Mouse (Mus musculus) hindbrain, embryonic 12.5 days (tissue): ENCODE results near the gene Hyal2. TPM values are rescaled to one million over a fixed set of nuclear protein-coding genes. Genes with fewer than 3 reads are reported as not detected.

Experiments
- ATAC-seq: fragments of 200-750 bp; cut with Nextera tagmentation; 2 replicates; pipeline ENCODE4 v1.8.0; 2017; ENCODE audit warnings: moderate TSS enrichment; ENCODE audit not compliant: low FRiP score
- H3K27ac ChIP-seq: fragments of 300-500 bp; sonication (generic); 2 replicates; pipeline ENCODE4 v1.5.1; 2016; ENCODE audit warnings: mild to moderate bottlenecking
- H3K27me3 ChIP-seq: fragments of 300-500 bp; sonication (generic); 2 replicates; pipeline ENCODE4 v1.6.1; 2016; ENCODE audit warnings: mild to moderate bottlenecking
- H3K36me3 ChIP-seq: fragments of 300-500 bp; sonication (generic); 2 replicates; pipeline ENCODE4 v1.6.1; 2016; ENCODE audit warnings: mild to moderate bottlenecking
- H3K4me1 ChIP-seq: fragments of 300-500 bp; sonication (generic); 2 replicates; pipeline ENCODE4 v1.6.1; 2016
- H3K4me2 ChIP-seq: fragments of 300-500 bp; sonication (generic); replicated peaks from 2 replicates; pipeline ENCODE4 v1.6.1; 2016; ENCODE audit warnings: mild to moderate bottlenecking
- H3K4me3 ChIP-seq: fragments of 300-500 bp; sonication (generic); 2 replicates; pipeline ENCODE4 v1.5.1; 2016; ENCODE audit warnings: mild to moderate bottlenecking
- H3K9ac ChIP-seq: fragments of 300-500 bp; sonication (generic); 2 replicates; pipeline ENCODE4 v1.6.1; 2016; ENCODE audit warnings: mild to moderate bottlenecking, moderate library complexity
- H3K9me3 ChIP-seq: fragments of 300-500 bp; sonication (generic); replicated peaks from 2 replicates; pipeline ENCODE4 v1.6.1; 2016; ENCODE audit warnings: mild to moderate bottlenecking
- WGBS: fragments of 180-500 bp; shearing (Covaris S2); methylation state at CpG from one replicate; pipeline ENCODE4 v1.1.7; 2016; 5-methylcytosine and 5-hydroxymethylcytosine counted together
- polyA plus RNA-seq: library from polyadenylated mRNA; unstranded; fragments of >200 nt; fragmentation: Nextera tagmentation; extraction: Ambion mirVana; gene quantifications from 2 replicates; pipeline ENCODE4 v1.2.1, GENCODE M21; 2016

Hyal2 gene
- polyA plus RNA-seq, 1 experiment from 2014 or later: 105 TPM

DNA sequence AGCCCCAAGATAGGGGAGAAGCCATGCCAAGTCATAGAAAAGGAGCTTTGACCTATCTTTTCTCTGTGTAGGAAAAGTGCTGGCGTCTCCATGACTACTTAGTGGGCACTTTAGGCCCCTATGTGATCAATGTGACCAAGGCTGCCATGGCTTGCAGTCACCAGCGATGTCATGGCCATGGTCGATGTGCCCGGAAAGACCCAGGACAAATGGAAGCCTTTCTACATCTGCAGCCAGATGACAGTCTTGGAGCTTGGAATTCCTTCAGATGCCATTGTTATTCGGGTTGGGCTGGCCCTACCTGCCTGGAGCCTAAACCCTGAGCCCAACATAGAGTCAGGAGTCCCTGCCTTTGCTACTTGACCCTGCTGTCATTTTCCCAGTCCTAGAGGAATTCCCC lies 18.8 kb downstream of the Hyal2 start:
- Histone ChIP-seq H3K4me2 (no peak overlapping the region), H3K4me1 (peaks cover 18% of the 10 kb centered on the region), H3K9me3 (no peaks in the 10 kb centered on the region), H3K4me3 (no peak overlapping the region), H3K9ac (no peak overlapping the region), H3K36me3 (peaks cover 27% of the 10 kb centered on the region), H3K27me3 (no peaks in the 10 kb centered on the region), H3K27ac (no peak overlapping the region)
- WGBS: 91% methylated on average over 5 of the region's 5 CpGs
- no peak for ATAC-seq

DNA sequence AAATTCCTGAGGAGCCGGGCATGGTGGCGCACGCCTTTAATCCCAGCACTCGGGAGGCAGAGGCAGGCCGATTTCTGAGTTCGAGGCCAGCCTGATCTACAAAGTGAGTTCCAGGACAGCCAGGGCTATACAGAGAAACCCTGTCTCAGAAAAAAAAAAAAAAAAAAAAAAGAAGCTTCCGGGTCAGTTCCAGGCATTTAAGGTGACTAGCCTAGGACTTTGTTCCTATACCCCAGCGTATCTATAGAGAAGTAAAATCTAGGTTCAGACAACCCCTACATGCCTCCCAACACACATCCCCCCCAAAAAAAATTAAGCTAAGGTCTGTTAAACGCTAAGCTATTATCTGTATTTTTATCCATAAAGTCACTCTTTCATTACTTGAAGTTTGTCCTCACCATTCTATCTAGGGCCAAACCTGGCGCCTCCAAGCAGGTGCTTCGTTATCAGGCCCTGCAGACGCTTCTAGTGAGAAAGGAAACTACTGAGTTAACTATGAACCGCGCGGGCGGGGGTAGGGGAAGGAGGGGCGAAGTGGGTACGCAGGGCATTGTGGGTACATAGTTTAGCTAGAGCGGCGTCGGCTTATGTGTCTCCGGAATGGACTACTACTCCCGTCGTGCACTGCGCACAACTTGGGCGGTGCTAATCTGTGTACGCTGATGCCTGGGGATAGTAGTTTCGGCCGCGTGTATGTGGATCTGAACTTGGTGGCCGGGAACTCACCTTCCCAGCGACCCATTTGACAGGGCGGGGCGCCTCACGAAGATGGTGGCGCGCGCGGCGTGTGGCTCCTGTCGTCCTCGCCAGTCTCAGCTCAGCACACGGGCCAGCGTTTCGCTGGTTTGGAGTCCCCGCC lies 19.5 kb downstream of the Hyal2 start, which contains the start of gene Ifrd2:
TSS of gene Ifrd2 (plus strand) at position 669 of the 859 bp plus-strand sequence.
- Histone ChIP-seq H3K4me3 (peak within 1 kb of the TSS; percentile 60), H3K27ac (no peak within 1 kb of the TSS), H3K27me3 (no peaks in the 10 kb centered on the region), H3K4me1 (peaks cover 13% of the 10 kb centered on the region), H3K36me3 (peaks cover 34% of the 10 kb centered on the region), H3K9me3 (no peaks in the 10 kb centered on the region), H3K9ac (peak within 1 kb of the TSS; percentile 61), H3K4me2 (peak within 1 kb of the TSS; percentile 86)
- peak; percentile 98 for ATAC-seq
- WGBS: 14% methylated on average over 46 of the region's 46 CpGs

DNA sequence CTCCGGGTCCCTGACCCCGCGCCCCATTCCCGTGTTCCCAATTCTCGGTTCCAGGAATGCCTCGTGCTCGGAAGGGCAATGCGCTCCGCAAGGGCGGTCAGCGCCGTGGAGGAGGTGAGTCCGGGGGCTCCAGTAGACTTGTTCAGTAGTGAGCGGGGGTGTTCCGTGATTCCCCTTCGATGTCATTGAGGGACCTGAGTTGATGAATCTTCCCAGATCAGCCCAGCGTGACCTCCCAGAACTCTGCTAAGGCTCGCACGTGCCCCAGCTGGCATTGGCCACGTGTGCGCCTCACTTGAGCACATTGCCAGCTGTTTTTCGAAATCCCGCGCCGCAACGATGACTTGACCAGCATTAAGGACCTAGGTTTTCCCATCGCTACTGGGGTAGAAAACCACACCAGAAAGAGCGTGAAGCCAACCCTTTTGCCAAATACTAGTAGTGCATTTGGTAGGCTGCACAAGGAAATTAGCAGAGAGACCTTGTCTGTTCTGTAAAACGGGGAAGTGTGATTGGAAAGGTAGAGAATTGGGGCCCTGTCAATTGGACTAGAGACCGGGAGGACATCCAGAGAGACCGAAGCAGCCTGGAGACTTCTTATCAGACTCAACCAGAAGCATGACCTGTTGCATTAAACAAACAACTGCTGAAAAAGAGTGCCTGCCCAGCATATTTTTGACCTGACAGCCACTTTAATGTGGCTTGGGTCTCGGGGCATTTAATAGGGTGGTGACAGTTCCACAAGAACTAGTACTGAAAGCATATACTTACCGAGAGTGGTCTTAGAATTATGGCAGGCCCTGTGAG lies 20.3 kb downstream of the Hyal2 start:
- Histone ChIP-seq H3K4me1 (peaks cover 13% of the 10 kb centered on the region), H3K4me2 (peak overlapping the region; percentile 86), H3K9me3 (no peaks in the 10 kb centered on the region), H3K27ac (no peak overlapping the region), H3K9ac (peak overlapping the region; percentile 61), H3K4me3 (peak overlapping the region; percentile 60), H3K27me3 (no peaks in the 10 kb centered on the region), H3K36me3 (peaks cover 42% of the 10 kb centered on the region)
- WGBS: 7% methylated on average over 33 of the region's 33 CpGs
- ATAC-seq: no peak; the same call in 1 of the 2 replicates

DNA sequence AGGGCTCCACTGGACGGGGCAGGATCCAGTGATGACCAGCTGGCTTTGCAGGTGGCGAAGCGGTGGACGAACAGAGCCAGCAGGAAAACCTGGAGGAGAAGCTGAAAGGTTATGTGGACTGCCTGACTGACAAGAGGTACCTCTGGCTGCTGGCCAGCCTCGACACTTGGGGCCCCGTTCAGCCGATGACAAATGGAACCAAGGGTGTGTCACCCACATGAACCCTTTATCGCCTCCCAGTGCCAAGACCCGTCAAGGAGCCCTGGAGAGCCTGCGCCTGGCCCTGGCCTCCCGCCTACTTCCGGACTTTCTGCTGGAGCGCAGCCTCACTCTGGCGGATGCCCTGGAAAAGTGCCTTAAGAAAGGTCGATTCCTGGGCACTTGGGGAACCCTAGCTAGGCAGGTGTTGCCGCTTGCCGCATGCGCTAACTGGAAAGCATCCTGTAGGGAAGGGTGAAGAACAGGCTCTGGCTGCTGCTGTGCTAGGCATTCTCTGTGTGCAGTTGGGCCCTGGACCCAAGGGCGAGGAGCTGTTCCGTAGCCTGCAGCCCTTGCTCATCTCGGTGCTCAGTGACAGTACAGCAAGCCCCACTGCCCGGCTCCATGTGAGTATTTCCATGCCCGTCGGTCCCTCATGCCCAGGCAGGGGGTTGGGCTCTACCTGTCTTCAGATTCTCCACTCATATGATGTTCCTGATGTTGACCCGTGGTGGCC lies 22.5 kb downstream of the Hyal2 start:
- Histone ChIP-seq H3K27me3 (no peaks in the 10 kb centered on the region), H3K36me3 (peaks cover 41% of the 10 kb centered on the region), H3K27ac (no peak overlapping the region), H3K9ac (no peak overlapping the region), H3K4me3 (no peak overlapping the region), H3K4me1 (peaks cover 13% of the 10 kb centered on the region), H3K9me3 (no peaks in the 10 kb centered on the region), H3K4me2 (no peak overlapping the region)
- ATAC-seq: no peak
- WGBS: 92% methylated on average over 25 of the region's 25 CpGs

DNA sequence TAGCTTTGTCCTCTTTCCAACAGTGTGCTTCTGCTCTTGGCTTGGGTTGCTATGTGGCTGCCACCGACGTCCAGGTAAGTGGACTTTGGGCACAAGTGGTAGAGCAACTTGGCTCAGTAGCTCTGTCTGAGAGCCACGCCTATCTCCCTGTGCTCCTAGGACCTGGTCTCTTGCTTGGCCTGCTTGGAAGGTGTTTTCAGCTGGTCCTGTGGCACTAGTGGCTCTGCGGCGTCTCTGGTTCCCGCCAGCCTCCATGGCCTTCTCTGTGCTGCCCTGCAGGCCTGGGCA lies 23.0 kb downstream of the Hyal2 start:
- Histone ChIP-seq H3K9me3 (no peaks in the 10 kb centered on the region), H3K36me3 (peaks cover 41% of the 10 kb centered on the region), H3K27ac (no peak overlapping the region), H3K4me1 (peaks cover 13% of the 10 kb centered on the region), H3K27me3 (no peaks in the 10 kb centered on the region), H3K4me2 (no peak overlapping the region), H3K4me3 (no peak overlapping the region), H3K9ac (no peak overlapping the region)
- WGBS: 94% methylated on average over 6 of the region's 6 CpGs
- ATAC-seq: no peak

DNA sequence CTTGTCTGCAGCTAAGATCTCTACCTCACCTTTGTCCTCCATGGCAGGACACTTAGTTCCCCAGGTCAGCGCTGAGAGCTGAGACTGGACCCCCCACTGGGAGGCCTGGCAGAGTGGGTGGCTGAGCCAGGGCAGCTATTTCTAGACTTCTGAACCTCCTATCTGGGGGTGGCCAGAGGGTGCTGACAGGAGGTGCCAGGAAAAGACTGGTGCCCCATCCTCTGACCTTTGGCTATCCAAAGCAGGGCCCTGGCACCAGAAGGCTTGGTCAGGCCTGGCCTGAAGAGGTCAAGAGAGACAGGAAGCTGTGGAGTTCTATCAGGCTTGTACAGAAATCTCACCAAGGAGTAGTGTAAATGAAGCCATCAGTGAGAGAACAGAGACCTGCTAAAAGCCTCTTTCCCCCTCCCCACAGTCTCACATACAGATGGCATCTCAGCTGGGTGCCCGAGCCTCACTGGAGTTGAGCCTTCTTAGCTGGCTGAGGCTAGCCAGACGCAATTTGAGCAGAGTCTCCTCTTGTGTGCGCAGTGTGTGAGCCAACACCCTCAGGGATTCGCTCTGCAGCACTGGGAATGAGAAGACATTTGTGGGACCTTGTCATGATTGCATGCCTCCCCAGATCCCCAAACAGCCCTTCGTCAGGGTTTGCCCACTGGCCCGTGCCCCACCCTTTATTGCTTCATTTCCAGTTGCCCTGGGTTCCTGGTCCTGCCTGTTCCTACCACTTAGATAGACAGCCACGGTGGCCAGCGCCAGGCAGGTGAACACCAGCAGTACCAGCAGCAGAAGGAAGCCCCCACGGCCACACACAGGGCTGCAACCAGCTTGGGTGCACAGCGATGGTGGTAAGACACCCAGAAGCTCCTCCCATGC lies 25.6 kb downstream of the Hyal2 start:
- Histone ChIP-seq H3K4me3 (no peak overlapping the region), H3K36me3 (peaks cover 41% of the 10 kb centered on the region), H3K4me2 (no peak overlapping the region), H3K9me3 (no peaks in the 10 kb centered on the region), H3K27ac (no peak overlapping the region), H3K9ac (no peak overlapping the region), H3K27me3 (no peaks in the 10 kb centered on the region; the same call in 1 of the 2 replicates), H3K4me1 (peaks cover 8% of the 10 kb centered on the region)
- 81% methylated on average over 11 of the region's 11 CpGs for WGBS
- ATAC-seq: no peak

DNA sequence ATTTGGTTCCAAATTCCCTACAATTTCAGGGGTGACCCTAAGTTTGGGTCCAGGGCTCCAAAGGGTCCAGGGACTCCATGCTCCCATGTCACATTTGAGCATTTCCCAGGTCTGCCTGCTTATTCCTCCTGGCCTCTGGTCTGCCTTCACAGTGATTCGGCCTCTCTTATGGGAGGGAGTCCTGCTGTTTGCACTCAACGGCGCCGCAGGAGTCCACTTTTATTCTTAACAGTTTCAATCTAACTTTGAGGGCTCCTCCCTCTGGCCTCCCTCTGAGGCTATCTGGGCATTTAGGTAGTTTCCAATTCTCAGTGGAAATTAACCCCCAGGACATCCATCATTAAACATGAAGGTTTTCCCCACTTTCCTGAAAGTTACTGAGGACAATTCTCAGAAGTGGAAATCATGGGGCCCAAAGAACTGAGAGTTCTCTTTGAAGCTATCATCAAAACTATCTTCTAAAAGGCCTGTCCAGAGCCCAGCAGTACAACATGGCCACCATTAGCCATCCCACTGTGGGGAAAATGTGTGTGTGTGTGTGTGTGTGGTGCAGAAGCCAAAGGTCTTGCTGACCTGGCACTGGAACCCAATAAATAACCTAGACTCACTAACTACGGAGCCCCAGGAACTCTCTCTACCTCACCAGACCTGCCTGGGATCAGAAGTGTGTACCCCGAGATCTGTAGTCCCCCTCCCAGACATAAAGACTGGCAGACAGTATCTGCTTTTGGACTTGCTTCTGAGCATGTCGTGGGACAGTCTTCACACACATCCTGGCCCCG lies 26.7 kb downstream of the Hyal2 start:
- no peaks in the 10 kb centered on the region; the same call in 1 of the 2 replicates for H3K27me3 ChIP-seq
- no peak overlapping the region for H3K4me2 ChIP-seq
- H3K4me3 ChIP-seq: no peak overlapping the region
- WGBS: 74% methylated on average over 8 of the region's 8 CpGs
- H3K4me1 ChIP-seq: no peaks in the 10 kb centered on the region
- H3K9ac ChIP-seq: no peak overlapping the region
- H3K36me3 ChIP-seq: peaks cover 41% of the 10 kb centered on the region
- H3K9me3 ChIP-seq: no peaks in the 10 kb centered on the region
- ATAC-seq: no peak
- H3K27ac ChIP-seq: no peak overlapping the region

DNA sequence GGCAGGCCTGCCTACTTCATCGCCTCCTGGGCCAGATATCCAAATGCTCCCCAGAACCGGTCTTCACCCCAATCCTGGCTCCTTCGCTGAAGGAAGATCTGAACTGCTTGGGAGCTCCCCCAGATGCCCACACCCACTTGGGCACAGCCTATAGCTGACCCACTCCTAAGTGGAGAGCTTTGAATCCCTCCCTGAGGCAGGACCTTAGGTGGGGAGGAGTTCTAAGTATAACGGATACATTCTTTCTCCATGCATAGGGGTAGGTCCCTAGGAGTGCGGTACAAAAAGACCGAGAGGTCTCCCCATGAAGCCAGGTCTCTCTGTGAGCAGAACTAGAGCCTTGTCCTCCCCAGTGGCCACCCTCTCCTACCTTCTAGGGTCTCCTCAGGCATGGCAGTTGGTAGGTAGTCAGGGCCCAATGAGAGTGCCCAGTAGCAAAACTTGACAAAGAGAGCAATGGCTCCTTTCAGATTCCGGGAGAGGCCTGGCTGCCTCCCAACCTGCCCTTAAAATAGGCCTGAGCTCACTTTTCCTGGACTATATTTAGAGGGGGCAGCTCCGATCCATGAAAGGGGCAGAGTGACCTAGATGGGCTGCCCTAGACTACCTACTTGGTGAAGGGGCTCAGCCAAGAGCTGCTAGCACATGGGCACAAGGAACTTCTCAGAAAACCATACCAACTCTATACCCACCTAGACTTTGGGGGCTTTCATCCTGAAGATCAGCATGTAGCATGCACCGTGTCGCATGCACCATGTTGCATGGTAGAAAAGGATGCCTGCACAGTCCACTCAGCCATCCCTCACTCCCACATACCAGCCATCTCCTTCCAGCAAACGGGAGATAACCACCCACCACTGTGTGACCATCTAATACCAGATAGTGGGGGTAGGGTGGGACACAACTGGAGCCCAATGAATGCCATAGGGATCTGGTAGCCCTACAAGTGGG lies 29.1 kb downstream of the Hyal2 start:
- ATAC-seq: no peak
- Histone ChIP-seq H3K9me3 (no peaks in the 10 kb centered on the region), H3K27me3 (peaks cover 4% of the 10 kb centered on the region; the same call in 1 of the 2 replicates), H3K4me3 (no peak overlapping the region), H3K27ac (no peak overlapping the region), H3K9ac (no peak overlapping the region), H3K4me1 (no peaks in the 10 kb centered on the region), H3K36me3 (peaks cover 19% of the 10 kb centered on the region), H3K4me2 (no peak overlapping the region)
- 88% methylated on average over 11 of the region's 11 CpGs for WGBS

DNA sequence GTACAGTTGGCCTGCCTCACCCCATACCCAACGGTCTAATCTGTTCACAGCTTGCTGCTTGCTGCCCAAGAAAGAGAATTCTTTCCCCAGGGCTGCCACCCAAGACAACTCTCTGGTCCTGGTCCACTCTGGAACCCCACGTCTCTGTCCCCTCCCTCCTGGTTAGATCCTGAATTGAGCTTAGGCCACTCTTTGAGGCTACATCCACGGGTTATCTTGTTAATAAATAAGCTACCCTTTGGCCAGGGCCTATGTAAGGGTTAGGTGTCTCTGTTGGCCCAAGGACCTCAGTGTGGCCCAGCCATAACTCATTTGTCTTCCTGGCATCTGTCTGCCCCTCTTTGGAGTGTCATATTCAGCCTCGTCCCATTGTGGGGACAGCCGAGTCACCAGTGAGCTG lies 30.6 kb downstream of the Hyal2 start:
- no peak overlapping the region for H3K9ac ChIP-seq
- no peak overlapping the region for H3K4me3 ChIP-seq
- H3K27me3 ChIP-seq: peaks cover 4% of the 10 kb centered on the region; the same call in 1 of the 2 replicates
- H3K4me1 ChIP-seq: peaks cover 8% of the 10 kb centered on the region; the same call in 1 of the 2 replicates
- H3K9me3 ChIP-seq: no peaks in the 10 kb centered on the region
- peaks cover 4% of the 10 kb centered on the region for H3K36me3 ChIP-seq
- no peak overlapping the region for H3K27ac ChIP-seq
- H3K4me2 ChIP-seq: no peak overlapping the region
- no peak for ATAC-seq
- WGBS: 82% methylated on average over 5 of the region's 5 CpGs

DNA sequence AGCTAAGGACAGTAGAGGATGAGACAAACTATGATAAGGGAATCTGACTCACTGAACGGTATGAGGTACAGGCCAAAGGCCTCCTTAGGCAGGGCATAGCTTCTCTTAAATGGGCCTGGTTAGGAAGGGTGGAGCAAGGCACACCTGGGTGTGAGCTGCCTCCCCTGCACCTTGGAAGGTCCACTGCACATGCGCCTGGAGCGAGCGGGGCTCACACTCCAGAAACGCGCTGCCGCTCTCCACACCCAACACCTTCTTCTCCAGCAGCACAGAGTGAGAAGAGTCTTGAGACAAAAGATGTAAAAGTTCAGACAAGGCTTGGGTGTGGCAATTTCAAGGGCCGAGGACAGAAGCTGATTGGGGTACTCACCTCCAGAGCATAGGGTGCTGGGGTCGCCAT lies 31.7 kb downstream of the Hyal2 start:
- Histone ChIP-seq H3K9me3 (no peaks in the 10 kb centered on the region), H3K9ac (no peak overlapping the region), H3K4me2 (no peak overlapping the region), H3K4me3 (no peak overlapping the region), H3K27ac (no peak overlapping the region), H3K36me3 (no peaks in the 10 kb centered on the region; the same call in 1 of the 2 replicates), H3K4me1 (peaks cover 13% of the 10 kb centered on the region), H3K27me3 (peaks cover 4% of the 10 kb centered on the region; the same call in 1 of the 2 replicates)
- no peak for ATAC-seq
- 89% methylated on average over 9 of the region's 9 CpGs for WGBS
